Mouse (Mus musculus) B cell, adult 2 months (primary cell): ENCODE data around the gene Lrba.

Experiments used
- DNase-seq, 2 experiments: peaks; one replicate each; pipeline ENCODE4 v3.0.0; 2022

Gene Lrba

DNA sequence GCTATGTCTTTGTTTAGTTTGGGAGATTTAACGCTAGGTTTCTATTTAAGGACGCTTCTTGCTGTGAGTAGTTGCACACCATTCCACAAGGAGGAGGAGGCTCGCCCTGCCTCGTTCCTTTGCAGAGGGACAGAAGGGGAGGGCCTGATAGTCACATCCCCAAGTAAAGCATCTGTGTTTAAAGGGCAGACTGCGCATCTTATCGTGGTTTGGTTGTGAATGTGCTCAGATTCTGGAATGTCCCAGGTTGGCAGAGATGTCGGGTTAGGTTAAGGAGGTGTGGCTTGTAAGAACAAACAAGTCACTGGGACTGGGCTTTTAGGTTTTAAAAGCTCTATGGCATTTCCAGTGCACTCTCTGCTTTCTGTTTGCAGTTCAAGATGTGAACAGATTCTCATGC lies 464.8 kb downstream of the Lrba start:
- no peak for DNase-seq

DNA sequence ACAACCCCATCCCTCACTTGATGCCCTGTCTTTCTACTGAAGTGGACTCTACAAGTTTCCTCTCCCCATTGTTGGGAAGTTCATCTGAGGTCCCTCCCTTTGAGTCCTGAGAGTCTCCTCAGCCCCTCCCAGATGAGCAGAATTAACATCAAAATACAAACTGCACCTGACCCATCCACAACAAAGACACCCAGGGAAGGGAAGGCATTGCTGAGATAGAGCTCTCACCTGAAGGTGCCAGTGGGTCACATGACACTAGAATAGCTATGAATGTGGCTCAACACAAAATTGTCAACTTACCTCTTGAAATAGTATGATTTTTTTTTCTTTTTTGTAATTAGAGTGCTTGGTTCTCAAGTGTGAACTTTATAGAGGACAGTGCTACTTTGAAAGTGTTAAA lies 468.3 kb downstream of the Lrba start:
- no peak for DNase-seq

DNA sequence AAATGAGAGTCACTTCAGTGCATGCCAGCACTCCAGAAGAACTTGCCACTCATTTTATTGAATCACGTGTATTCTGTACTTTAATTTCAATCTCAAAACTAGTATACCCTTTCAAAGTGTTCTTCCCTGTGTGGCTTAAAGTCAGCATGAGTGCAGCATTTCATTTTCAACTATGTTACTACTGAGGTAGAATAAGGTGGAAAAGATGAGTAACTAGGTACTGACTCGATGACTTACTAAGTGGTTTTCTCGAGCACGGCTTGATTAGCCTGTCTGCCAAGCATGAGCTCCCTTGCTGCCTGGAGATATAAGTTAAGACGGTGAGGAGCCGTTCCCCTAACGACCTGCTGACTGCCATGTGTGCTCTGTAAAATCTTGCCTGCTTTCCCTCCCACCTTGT lies 469.1 kb downstream of the Lrba start:
- DNase-seq = no peak

DNA sequence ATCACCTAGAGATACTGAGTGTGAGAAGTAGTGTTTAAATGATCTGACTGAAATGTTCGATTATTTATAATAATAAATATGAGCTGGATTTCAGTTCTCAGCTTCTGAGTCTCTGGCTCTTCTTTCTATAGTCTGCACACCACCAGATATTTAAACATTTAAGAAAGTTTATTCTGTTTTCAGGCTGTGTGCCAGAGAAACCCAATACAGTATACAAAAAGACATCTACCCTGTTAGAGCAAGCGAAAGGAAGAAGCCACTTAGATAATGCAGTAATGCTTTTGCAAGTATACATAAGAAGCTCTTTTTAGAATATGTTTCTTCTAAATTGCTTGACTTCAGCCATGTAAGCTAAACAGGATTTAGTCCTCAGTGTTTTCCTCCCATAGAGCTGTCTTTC lies 474.5 kb downstream of the Lrba start:
- no peak for DNase-seq

DNA sequence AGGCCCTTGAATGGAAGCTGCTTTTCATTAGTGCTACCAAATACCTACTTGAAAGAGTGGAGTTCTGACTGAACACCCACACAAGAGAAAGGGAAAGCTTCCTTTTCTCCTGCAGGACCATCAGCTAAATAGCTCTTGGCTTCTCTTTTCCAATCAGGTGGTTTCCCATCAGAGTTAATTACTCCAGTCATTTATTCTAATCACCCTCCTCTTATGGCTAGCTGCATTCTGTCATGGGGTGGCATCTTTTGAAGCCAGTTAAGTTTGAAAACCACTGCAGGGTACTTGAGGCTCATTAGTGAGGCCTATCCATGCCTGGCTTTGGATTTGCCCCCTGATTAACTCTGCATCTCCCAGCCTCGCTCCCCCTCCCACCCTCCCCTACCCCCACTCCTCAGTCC lies 476.7 kb downstream of the Lrba start:
- DNase-seq = no peak

DNA sequence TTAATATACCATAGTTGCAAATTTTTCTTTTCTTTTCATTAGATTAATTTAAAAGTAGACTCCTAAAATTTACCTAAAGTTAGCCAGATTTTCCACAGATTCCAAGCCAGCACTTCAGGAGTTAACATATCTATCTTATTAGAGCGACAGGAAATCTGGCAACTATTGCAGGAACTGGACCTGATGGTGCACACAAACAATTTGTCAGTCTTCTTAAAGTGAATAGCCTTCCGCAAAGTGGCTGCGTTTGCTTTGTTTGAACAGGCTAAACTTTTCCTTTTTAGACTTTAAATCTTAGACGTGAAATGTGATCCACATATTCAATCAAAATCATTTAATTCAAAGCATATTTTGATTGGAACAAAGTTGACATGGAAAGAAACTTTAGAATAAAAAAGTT lies 485.0 kb downstream of the Lrba start:
- DNase-seq = no peak

DNA sequence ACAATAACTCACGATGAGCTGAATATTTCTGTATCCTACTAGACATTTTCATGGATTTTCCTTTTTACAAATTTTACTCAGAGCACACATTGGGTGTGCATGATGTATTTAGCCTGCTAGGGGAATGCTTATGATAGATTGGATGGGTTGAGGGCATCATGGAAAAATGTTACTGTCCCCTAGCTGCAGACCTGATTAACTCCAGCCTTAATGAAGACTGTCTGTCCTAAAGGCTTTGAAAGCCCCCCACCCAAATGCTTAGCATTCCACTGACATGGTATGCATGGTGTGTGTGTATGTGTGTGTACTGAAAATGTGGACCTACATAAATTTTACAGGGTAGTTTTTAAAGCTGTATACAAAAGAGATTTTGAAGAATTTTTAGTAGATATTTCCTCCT lies 487.1 kb downstream of the Lrba start:
- DNase-seq = no peak

DNA sequence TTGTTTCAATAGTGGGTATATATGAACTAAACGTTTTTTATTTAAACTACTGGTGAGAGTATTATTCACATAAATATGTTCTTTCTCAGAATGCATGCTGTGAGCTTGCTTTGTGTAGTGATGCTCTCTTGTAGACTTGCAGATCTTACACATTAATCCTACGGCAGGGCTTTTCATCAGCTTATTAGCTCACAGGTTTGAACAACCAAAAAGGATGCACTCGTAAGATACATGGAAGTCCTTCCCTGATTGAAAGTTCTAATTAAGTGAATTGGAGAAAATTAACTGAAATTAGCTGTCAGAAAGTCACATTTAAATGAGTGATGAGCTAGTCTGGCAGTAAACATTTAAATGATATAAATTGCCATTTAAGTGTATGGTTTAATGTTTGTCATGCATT lies 488.3 kb downstream of the Lrba start:
- DNase-seq = no peak

DNA sequence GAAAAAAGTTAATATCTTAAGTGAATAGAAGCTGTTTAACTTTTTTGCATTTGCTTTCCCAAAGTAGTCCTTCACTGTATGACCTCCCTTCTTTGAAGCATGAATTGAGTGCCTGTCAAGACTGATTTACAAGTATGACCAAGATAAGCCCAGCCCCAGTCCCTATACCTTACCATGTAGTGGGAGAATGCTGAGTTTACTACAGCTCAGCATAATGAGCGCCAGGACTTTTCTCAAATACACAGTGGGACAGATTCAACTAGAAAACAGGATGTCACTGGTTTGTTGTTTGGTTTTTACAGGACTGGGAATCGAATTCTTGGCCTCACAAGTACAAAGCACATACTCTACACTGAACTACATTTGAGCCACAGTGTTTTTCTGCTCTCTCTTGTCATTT lies 490.0 kb downstream of the Lrba start:
- DNase-seq = no peak

DNA sequence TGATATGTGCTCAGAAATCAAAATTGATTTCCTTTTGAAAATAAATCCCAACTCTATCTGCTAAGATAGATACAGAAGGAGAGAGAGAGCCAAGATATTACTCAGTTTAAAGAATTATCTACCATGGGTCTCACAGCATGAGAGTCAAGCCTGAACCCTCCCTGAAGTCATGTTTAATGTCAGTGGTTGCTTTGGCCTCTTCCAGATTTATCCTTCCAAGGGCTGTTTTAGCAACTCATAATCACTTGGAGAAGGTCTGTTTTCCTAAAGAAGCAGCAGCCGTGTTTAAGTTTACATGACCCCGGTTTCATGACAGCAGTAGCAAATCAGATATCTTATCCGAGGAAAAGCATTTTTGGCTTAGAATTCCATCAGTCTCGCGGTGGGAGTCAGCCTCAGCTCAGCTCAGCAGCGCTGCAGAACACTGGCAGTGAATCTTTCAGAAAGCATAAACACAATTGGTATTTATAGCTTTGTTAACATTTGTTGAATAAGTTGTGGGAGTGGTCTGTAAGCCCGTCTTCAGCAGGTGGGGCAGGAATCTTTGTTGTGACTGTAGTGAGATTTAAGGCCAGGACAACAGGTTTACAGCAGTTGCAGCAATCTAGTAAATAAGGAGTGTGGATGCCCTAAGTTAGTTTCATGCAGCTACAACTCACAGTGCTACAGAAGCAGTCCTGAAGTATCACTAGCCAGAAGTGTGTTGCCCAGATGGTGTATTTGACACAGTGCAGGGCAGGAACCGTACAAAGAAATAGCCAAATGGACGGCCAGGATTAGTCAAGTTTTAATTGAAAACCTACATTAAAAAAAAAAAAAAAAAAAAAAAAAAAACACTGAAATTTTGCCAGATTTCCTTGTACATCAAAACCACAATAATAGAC lies 499.2 kb downstream of the Lrba start:
- DNase-seq = no peak

DNA sequence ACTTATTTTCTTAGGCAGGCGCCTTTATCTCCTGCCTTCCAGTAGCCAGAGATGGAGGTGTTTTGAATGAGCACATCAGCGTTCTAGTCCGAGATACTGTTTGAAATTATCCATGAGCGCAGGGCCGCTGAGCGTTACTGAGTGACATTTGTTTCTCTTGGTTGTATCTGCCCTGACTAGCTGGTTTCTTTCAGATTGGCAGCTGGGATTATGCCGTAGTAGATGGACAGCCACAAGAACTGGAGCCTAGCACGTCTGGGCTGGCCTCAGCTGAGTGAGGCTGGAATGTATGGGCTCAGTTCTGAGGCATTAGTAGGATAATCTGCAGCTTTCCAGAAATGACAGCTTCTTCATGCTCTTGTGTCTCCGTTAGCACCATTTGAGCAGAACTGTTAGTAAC lies 500.6 kb downstream of the Lrba start:
- DNase-seq = no peak

DNA sequence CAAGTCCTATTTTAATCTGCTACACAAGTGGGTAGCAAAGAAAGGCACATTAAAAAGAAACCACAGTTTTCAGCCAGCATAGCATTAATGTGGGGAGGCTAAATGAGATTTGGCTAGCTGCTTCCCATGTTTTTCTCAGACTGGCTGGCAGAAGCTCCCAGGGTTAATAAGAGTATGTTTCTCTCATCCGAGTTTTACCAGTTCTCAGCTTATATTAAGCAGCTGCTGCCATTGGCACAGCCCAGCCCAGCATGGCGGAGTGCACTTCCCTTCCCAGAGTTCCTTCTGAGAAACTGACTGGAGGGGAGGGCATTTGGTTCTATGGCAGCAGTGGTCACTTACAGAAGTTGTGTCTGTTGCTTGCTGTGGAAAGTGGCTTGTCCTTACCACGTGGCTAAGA lies 514.4 kb downstream of the Lrba start:
- no peak for DNase-seq

DNA sequence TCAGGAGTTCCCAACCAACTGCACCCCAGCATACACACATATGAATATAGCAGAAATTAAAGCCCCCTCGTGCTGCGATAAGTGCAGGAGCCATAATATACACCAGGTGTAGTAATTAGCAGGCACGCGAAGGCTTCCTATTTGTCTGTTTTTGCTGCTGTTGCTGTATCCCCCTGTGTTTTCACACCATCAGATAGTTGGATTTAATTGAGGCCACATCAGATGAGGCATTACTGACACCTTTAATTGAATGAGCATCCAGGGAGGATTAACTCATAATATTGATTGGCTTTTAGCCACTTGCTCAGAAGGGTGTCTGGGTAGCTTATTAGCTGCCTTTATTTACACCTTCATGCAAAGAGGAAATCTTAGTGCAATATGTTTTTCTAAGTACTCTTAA lies 515.3 kb downstream of the Lrba start:
- no peak for DNase-seq

DNA sequence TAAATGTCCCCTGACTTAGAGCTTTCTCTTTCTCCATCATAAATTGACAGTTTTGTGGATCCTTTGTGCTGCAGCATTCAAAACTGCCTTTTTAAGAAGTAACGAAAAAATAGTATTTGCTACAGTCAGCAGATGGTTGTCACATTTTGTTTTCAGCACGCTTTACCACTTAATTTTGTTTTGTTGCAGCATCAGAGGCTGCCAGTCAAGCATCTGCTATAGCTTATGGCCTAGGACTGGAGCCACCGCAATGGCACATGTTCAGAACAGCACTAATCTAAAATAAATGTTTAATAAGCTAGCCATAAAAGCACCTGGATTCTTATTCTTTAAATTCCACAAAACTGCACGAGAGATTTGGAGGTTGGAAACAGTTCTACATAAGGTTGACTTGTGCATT lies 520.9 kb downstream of the Lrba start:
- DNase-seq = no peak

DNA sequence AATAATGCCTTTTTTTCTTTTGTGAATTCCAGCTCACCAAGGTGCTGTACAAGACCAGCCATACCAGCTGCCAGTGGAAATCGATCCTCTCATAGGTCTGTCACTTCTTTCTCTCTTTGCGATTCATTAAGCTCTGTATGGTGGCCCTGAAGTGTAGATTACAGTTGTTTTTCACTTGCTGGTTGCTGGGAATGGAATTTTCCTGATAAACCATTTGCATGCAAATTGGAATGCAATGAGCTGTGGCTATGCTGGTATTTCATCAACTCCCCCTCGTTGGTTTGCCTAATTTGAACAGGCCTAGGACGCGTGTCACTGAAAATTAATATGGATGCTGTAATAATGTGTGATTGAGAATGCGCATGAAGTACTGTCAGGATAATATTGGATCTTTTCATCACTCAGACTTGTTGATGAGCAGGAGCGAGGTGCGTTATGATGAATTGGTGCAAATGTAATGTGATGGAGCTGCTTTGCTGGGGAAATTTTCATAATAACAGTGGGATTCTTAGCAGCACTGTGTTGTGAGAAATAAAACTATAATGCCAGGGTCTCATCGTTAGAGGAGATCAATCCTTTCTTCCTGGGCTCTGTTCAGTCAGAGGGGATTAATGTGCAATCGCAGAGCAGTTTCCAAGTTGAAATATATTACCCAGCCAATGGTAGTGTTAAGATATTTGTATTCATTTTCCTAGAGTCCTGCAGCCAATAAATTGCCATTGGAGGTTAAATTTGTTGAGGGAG lies 521.5 kb downstream of the Lrba start:
- DNase-seq = no peak

DNA sequence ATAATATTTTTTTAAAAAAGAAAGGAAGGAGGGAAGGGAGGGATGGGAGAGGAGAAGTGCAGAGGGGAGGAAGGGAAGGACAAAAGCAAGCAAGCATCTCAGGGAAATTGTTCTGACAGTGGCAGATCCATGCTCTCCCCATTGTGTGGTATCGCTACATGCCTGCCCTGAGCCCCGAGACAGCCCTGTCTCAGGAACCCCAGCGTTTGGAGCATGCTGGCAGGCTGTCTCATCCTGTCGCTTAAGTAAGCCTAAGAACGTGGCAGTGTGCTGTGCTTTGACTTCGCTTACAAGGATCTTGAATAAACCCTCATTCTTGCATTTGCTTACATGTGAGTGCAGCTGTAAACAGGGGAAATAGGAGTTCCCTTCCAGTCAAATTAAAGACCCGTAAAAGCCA lies 526.2 kb downstream of the Lrba start:
- DNase-seq = no peak

DNA sequence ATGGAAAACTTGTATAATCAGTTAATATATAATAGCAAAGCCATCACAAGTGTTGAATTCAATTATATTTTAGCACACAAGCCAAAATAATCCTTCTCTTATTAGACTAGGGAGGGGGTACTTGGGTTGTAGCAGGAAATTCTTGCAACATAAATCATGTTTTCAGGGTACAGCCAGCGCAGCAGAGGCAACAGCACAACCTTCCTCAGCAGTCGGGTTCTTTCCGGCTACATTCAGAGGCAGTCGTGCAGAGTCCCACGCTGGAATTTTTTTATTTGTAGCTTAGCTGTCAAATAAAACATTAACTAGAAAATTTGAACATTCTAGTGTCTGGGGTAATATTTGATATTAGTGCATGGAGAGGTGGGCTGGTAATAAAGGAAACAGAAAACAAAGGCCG lies 529.7 kb downstream of the Lrba start:
- no peak for DNase-seq

DNA sequence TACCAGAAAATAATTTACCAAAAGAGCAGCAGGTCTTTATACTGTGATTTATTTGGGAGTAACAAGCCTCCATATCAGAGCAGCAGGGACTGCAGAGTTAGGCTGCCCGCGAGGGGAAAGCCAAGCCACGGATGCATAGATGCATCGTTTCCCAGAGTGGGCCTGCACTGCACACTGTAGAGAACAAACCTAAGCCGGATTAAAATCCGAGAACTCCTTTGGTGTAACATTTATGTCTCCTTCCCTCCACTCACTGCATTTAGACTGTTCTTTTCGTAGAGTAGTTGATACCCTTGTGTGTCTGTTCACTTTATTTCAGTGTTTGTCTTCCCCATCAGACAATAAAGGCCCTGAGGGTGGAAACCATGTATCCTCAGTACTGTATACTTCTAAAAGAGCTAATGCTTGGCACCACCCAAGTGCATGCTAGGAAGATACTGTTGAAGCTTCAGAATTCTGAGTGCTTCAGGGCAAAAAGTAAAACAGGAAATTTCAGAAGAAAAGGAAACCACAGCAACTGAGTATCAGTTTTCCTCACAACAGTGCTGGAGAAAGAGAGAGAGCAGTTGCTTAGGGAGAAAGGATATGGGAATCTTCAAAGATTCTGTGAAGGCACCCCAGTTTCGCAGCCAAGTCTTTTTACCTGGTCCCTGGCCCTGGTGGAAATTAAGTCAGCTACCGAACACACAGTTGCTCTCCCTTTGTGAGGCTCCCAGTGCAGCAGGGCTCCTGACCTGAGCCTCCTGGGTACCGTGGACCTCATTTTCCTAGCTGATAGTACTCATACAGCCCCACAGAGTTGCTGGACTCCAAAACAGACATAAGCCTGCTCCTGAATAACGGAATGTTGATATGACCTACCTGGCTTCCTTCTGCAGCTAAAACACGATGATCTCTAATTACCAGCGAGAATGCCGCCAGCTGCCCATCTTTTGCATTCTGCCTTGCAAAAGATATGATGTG lies 530.4 kb downstream of the Lrba start:
- no peak for DNase-seq

DNA sequence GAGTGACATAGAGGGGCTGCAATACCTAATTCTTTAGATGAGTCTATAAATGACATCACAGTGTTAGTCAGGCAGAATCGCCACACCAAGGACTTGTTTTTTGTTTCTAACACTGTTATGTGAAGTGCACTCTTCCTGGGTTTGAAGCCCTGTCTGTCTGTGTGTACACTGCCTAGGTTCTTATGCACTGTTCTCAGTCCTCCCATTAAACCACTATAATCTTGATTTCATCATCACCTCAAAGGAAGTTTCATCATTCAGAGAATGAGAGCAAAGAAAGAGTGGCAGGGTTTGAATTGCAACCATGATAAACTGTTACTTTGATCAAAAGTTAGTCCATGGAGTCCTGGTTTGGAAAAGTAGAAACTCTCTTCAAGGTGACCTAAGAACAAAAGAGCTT lies 532.1 kb downstream of the Lrba start:
- no peak for DNase-seq

DNA sequence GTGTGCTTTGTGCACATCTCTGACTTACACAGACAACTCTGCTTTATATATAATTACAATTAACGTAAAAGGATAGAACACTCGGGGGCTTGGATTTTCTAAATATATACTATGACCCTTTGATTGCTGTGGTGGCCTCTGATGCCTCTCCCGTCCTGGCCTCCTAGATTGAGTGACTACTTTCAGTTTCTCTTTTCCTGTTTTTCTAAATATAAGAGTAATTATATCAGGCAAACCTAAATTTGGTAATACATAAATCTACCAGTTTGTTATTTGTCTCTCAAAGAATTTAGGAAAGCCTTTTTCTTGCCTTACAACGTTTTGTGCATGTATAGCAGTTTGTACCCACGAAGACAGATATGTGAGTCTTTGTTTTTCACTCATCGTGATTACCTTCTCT lies 534.2 kb downstream of the Lrba start:
- peak in 1 of 2 experiments; percentile 7 for DNase-seq

DNA sequence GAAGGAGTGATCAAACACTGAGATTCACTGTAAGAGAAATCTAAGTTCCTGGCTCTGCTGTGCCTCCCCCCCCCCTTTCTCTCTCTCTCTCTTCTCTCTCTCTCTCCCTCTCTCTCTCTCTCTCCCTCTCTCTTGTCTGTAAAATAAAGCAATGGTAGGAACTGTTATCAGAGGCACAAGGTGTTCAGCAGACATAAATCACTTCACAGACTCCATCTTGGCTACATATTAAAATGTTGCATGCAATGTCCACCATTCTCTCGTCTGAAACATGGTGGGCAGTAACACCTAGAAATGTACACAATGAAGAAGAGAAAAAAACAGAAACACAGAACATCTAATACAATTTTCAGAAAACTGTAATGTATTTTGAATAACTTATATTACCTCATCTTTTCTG lies 534.9 kb downstream of the Lrba start:
- no peak for DNase-seq

DNA sequence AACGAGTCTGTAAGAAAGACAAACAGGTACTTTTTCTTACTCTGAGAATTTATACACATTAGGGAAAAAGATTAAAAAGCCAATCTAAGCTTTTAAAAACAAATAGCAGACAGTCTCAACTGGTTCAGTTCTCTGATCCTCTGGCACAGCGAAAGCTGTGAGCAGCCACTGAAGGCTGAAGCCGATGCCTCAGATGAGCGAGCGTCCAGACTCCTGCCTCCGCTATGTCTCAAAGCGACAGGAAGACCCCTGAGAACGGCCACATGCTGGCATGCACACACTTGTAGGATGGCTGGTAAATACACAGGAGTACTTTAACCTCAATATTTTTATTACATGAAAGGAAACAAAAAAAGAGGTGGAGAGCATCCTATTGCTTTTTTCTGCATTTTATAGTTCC lies 535.4 kb downstream of the Lrba start:
- no peak for DNase-seq

DNA sequence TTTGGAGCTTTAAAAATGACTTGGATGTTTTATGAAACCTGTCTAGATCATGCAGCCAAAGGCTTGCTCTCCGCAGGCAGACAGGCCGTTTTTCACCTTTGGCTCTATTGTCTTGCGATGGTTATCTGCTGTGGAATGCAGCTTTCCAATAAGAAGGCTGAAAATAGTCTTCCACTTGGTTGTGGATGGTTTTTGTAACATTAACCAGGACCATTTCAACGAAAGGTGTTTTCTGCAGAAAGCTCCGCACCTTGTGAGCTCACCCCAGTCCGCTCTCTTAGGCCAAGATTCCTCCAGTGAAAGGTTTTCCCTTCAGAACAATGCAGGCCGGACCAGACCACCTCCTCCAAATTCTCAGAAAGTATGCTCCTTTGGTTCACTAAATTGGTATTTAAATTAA lies 536.0 kb downstream of the Lrba start:
- DNase-seq = no peak
